Mouse (Mus musculus) lung, postnatal 4 days (tissue): ENCODE data around the gene Zfp827.

Experiments
- DNase-seq, 2 experiments: peaks; one replicate each; pipeline ENCODE4 v3.0.0; 2021

Gene Zfp827

DNA sequence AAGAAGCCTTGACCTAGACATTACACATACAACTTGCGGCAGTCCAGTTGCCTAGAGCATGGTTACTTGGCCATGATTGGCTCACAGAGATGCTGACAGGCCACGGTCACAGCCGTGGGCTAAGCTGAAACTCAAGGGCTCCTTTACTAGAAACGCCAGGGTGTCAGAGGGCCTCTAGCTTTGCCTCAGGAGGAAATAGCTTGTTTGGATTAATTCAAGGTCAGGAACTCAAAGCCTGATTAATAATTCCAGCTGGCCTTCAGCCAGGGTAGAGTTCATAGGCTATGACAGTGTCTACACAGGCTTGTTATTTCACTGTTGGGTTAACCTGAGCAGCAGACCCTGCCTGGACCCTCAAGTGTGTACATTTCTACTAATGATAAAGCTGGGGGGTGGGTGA, 132.1 kb downstream of the Zfp827 start:
- DNase-seq, result peak in 1 of 2 experiments; percentile 35

DNA sequence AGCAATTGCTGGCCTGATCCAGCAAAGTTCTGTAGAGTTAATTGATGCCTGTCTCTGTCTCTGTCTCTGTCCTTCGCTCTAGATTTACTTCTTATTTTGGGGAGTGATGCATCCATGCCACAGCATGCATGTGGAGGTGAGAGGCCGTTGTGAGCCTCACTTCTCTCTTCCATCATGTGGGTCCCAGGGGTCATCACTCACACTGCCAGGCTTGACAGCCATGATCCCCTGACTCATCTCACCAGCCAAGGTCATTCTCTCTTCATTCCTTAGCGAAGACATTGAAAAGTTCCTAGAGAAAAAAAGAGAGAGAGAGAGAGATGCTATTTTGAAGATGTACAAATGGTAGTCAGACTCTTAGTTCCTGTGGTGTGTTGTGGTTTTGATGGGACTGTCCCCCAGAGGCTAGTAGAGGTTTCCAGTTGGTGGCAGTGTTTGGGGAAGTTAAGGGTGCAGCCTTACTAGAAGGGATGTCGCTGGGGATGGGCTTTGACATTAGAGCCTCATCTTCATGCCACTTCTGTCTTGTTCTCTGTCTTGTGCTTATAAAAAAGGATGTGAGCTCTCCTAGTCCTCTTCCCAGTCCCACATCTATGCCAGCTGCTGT, 133.0 kb downstream of the Zfp827 start:
- peak in 1 of 2 experiments; percentile 14 for DNase-seq

DNA sequence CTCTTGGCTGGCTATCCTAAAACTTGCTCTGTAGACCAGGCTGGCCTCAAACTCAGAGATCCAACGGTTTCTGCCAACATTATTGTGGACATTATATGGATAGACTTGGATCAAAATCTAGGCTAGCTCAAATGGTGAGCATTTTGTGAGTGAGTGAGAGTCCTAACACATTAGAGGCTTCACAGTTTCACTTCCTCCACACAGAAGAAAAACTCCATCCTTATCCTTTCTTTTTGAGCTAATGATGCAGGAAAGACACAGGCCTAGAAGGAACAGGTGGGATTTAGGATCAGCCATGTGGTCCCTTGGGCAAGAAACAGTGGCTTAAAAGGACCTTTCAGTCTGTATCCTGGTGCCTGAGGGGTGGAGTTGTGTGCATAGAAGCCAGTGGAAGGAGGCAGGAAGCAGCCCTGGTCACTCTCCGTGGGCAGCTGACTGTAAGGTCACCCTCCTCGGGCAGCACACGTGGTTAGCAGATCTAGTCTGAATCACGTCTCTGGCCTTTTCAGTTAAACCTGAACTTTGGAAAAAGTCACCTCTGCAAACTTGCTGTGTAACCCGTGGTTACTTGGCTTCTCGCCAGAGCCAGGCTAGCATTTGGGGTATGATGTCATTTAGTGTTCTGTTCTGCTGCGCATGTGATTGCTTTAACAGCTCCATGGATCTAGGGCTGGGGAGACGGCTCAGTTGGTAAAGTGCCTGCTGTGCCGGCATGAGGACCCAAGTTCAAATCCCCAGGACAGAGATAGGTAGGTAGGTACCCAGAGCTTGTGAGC, 134.5 kb downstream of the Zfp827 start:
- peak; percentile 67 for DNase-seq

DNA sequence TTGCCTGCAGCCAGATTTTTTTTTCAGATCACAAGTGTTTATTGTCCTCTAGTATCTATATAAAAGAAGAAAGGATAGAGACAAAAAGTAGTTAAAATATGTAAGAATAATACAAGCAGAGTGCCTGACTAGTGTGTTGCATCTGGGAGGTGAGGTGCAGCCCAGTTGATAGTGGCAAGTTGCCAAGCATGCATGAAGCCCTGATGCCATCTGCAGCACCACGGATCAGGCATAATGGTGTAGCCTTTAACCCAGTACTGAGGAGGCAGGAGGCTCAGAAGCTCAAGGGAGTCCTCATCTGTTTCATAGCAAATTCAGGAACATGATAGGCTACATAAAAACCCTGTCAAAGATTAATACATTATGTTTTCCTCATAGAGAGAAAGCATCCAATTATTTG, 136.1 kb downstream of the Zfp827 start:
- no peak for DNase-seq

DNA sequence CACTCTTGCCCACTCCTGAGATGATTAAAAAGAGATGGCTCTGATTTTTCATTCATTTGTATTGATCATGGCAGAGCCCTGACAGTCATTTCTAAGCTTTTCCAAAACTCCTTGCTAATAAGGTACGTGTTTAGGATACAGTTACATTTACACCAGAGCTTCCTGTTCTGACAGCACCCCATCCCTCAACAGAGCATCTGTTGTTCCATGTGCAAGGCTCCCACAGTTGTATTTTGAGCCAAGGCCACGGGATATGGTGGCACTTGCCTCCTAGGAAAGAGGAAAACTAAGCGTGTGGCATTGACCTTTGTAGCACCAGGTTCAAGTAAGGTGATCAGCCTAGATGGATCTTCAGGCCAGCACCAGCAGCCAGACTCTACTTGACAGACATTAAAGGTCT, 137.0 kb downstream of the Zfp827 start:
- DNase-seq, result no peak

DNA sequence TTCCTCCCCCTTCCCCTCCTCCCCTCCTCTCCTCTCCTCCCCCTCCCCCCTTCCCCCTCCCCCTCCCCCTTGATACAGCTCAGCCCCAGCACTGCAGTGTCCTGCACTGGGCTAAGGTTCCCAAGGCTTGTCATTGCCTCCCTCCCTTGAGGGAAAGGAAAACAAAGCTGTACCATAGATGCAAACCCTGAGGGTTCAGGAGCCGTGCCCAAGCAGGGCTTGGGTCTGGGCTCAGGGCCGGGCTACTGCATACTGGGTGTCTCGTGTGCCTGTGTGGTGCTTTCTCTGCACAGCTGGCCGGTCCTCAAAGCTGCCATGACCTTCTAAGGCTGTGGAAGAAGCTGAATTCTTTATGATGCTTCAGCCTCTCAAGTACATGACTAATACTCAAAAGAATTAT, 145.4 kb downstream of the Zfp827 start:
- no peak for DNase-seq

DNA sequence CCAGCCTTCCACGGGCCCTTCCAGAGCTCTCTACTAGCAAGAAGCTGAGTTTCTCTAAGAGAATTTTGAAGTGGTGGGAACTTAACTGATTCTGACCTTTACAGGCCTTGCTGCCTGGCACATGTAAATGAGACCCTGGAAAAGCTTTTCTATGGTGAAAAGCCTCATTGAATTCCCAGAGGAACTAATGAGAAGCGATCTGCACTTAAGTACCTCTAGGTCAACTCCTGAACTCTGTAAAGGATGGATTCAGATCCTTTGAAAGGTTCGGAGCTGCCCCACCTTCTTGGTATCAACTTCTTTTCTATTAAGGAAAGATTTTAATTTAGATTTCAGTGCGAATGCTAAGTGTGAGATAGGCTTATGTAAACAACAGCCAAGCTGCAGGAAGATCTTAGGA, 147.8 kb downstream of the Zfp827 start:
- no peak for DNase-seq

DNA sequence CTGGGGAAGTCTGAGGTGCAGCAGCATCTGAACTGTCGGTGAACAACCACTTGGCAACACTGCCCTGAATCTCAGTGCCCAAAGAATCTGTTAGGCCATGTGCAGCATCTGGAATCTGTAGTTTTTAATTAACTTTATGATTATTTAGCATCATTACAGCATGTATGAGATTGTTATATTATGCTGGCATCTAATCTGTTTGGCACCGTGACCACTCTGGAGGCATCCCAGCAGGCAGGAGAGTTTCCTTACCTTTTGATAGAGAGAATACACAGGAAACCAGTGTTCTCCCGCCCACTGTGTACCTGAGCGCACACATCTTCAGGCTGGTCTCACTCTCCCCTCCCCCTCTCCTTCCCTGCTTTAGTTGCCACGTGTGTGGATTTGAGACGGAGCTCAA, 151.4 kb downstream of the Zfp827 start:
- DNase-seq, result no peak

DNA sequence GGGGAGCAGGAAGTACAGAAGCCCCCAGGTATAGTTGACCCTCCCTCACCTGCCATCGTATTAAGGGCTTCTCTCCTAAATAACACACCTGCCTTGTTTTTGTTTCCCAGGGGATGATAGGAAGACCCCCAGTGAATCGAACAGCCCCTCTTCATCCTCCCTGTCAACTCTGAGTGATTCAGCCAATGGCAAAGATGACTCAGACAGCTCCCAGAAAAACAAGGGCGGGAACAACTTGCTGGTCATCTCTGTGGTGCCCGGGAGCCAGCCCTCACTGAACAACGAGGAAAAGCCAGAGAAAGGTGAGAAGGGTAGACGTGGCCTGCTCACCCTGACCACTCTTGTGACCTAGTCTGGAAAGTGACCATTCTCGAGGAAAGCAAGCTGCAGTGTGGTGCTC, 157.3 kb downstream of the Zfp827 start:
- no peak for DNase-seq

DNA sequence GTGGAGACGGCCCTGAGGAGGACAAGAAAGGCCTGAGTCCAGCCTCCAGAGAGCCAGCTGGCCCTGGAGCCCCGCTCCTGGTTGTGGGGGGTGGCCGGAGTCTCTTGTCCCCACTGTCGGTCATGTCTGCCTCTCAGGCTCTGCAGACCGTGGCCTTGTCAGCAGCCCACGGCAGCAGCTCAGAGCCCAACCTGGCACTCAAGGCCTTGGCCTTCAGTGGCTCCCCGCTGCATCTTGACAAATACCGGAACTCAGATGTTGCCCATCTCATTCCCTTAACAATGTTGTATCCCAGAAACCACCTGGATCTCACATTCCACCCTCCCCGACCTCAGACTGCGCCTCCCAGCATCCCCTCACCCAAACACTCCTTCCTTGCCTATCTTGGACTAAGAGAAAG, 161.8 kb downstream of the Zfp827 start:
- no peak for DNase-seq

DNA sequence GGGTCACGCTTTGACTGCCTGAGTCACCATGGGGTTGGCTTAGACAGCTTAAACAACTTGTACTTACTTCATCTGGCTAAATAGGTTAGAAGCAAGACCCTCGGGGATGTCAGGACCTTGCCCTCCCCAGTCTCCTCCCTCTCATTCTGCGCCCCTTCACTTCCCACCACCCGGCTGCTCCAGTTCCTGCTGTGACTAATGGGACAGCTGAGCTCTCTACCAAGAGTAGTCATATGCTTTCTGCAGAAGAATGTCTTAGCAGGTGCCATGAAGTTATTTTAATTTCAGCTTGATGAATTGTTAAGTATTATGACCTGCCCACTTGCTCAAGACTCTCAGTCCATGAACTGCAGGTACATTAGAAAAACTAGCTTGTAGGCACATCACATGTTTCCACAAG, 168.2 kb downstream of the Zfp827 start:
- no peak for DNase-seq

DNA sequence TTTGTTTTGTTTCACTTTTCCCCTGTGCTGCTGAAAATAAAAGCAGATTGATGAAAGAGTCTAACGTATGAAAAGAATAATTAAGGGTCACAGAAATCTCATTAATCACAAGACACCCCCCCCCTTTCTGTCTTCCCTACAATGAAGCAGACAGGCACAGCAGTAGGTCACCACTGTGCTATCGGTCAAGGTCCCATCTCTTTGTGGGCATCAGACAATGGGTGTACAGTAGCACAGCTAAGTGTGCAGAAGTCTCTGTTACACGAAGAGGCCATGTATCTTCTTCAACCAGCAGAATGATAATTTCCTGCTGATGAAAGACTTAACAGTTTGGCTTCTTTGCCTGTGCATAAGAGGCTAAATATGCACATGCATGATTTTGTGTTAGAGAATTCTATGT, 170.4 kb downstream of the Zfp827 start:
- no peak for DNase-seq

DNA sequence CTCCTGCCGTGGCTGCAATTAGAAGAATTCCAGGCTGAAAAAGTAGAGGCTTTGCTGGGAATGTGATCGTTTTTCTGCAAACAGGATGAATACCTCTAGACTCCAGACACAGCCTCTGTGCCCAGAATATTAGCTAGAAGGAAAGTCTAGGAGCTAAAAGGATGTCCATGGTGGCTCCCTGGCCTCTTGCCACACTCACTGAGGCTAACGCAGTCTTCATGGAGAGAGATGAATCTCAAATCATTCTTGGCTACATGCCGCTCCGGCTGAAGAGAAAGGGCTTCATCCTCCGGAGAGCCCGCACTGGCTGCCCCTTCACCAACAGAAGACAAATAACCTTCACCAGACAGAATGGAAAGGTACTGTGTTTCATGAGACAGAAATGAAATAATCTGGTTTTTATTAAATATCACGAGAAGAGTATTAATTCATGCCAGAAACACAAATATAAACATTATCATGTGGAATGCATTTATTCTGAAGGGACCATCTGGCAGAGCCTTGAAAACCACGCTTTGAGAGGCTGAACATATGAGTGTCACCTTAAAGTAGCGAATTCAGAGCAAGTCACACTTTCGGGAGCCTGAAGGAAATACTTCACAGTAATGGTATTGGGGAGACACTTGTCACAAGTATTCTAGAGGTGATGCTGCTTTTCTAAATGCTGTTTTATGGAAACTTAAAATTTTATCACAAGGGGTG, 173.4 kb downstream of the Zfp827 start:
- DNase-seq, result no peak

DNA sequence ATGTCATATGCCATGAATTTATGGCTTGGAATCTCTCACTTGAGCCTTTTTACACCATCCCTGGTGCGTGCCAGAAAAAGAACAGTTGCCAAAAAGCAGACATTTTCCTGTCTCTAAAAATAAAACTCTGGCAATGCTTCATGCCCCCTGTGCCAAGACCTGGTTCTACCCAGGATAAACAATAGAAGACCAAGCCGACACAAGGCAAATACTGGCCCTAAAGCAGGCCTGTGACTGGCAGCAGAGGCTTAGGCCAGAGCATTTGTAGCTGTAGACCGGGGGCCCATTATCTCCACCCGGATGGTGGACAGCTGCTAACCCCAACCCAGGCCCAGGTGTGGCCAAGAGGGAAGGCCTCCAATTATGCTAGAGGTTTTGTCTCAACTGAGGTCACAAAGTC, 178.7 kb downstream of the Zfp827 start:
- peak in 1 of 2 experiments; percentile 15 for DNase-seq

DNA sequence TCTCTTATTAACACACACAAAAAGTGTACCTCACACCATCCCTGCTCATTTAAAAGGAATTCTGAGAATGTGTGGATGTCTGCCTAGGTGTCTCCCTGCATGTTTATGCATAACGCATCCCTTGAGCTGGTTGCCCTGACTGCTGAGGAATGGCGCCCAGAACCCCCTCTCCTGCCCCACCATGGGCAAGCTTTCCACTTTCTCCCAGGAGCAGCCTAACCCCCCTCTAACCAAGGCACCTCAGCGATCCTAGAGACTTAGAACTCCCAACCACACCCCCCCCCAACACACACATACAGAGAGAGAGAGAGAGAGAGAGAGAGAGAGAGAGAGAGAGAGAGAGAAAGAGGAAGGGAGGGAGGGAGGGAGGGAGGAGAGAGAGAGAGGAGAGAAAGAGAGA, 179.9 kb downstream of the Zfp827 start:
- DNase-seq, result no peak

DNA sequence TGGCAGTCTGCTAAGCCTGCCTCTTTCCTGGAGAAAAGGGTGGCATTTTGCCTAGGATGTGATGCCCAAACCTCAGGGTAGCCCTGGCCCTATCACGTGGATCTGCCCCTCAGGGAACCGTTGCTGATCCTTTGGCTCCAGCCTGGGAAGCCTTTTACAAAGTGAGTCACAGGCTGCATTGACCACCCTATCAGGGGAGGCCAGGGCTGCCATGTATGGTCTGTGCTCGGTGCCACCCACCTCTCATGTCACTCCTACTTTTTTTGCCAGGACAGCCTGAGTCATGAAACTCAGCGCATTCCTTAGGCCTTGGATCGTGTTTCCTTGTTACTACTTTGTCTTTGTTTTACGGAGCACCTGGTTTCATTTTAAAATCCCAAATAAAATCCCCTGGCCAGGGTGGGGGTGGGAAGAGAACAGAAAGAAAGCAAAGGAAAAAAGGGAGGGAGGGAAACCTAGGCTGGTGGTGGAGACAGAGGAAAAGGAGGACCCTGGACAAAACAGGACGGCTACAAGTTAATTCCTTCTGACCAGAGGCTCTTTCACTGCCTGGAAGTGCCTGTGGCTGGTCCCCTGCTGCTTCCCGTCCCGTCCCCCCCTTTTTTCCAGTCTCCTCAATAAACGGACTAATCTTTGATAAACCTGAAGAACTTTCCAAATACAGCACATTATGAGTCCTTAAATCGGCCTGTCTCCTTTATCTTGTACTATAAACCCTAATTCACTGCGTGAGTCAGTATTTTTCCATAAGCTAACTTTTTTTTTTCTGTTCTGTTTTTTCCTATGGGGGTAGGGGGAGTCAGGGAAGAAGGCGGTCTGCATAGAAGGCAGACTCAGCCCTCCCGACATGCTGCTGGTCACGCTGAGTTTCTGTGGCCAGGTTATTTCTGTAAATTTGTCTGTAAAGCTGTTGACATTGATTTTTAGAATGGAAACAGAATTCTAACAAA, 180.7 kb downstream of the Zfp827 start:
- peak; percentile 13 to 47 for DNase-seq

DNA sequence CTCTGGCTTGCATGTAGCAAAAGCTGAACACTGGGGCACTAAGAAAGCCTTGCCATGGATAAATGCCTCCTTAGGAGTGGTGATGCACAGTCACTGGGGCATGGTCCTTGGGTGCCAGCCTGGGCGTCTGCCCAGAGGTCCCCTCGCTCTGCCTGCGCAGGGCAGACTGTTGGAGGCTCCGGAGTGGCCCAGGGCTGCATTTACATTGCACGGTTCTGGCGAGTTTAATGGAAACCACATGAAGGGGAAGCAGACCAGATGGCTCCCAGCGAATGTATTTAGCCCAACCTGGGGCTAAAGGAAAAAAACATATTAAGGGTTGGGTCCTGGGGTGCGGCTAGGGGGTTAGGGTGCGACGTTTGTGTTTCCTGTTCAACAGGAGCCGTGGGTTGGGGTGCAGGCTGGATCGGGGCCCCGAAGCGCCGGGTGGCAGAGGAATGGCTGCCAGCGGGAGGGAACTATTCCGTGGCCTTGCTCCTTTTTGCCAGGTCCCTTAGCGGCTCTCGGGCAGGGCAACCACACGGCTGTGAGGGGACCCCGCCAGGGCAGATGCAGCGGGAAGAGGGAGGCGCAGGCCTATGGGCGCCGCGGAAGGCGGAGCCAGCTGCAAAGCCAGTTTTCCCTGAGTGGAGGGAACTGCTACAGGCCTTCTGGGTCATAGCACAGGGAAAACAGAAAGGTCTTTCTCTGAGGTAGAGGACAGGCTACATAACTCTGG, 181.6 kb downstream of the Zfp827 start:
- DNase-seq, result peak; percentile 58 to 63

DNA sequence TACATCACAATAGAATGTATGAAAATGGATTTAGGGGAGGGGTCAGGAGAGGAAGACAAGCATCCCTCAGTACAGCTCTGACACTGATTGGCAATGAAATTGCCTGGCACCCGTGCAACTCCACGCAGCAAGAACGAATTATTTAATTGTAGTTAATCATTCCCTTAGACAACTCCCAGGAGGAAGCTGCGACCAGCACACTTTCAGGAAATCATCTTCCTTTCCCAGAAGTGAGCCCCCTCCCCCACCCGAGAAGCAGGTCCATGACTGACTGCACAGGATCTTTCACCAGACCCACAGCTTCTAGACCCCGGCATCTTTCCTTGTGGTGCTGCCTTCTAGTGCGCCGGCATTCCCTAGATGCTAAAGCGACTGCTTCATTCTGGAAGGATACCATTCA, 183.4 kb downstream of the Zfp827 start:
- no peak for DNase-seq

DNA sequence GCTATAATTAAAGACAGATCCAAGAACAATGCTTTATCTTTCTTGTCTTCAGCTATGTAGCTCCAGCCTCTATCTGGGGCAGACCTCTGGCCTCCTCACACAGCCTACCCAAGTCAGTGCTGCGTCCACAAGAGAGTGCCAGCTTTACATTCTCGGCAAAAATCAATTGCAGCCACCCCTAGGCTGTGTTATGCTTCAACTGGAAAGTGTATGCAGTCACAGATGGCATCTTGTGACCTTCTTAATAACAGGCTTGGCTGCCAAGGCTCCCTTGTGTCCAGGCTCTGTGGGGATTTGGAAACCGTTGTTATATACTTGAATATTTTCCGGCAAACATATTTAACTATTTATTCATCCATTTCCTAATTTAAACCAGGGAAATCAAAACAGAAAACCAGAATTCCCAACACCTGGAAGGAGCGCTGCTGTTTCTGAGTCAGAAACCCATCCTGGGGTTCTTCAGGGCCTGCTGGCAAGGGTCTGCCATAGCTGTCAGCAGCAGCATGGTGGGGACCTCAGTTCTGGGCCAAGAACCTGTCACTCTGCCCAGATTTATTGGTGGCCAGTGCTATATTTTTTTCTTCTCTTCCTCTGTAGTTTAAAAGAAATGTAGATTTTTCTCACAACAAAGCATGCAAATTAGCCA, 194.0 kb downstream of the Zfp827 start:
- no peak for DNase-seq

DNA sequence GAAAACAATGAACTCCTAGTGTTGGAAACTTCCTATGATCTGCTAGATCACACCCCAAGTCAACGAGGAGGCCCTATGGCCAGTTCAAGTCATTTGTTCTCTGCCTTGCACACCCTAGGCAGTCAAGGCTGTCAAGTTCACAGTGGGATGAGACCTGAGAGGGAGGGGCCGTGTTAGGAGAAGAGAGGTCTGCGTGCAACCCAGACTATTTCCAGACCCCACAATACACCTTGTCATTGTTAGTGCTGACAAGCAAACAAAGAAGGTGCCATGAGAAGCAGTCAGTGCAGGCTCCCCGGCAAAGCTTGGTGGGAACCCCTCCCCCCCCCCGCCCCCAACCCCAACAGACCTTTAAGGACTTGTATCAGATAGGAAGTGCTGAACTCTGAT, 194.5 kb downstream of the Zfp827 start:
- DNase-seq, result no peak

DNA sequence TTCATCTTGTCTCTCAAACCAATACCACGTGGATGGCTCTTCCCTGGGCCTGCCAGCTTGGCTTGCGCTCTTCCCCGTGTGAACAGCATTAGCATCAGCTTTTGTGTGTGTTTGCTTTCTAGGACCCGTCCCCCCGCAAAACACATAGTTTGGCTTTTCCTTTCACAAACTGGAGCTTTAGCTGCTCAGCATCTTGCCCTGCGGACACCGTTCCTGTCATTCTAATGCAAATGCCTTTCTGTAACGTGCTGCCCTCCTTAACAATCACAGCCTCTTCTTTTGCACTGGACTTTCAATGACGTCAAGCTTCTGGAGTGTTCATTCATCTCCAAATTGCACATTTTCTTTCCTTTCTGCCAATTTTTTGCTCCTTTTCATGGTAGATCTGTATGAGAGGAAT, 196.1 kb downstream of the Zfp827 start:
- DNase-seq, result no peak

DNA sequence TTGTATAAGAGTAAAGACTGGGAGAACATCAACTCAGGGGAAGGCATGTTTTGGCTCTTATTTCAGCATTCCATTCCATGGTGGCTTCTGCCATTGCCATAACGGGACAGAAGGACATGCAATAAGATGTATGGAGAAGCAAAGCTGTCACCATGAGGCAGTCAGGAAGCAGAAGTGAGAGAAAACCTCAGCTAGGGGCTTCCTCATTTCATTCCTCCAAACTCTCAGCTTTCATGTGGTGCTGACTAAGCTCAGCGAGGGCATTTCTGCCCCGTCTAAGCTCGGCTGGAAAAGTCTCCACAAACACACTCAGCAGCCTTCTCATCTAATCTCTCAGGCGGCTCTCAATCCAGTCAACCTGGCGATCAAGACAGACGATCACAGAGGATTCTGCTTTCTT, 197.3 kb downstream of the Zfp827 start:
- DNase-seq, result no peak
